Mouse (Mus musculus): Measurements from ENCODE around the gene Otulin. TPM values are rescaled to one million over a fixed set of nuclear protein-coding genes. Genes with fewer than 3 reads are reported as not detected.

Gene Otulin
- polyA plus RNA-seq, 1 experiment, result 36.9 TPM

- no peaks in the 10 kb centered on the region for H3K27me3 ChIP-seq (ENCODE audit: control insufficient read depth, insufficient read depth, insufficient read length)
- TF ChIP-seq CEBPB (IDR thresholded peaks at IDR 0.05; ENCODE audit: insufficient read depth, poor library complexity, severe bottlenecking) (no peak), MAX (IDR thresholded peaks at IDR 0.05; ENCODE audit: low read depth) (no peak), REST (IDR thresholded peaks at IDR 0.05; ENCODE audit: insufficient read depth, insufficient read length) (no peak), TCF3 (IDR thresholded peaks at IDR 0.05; ENCODE audit: insufficient read length, low read depth) (no peak), POLR2A (IDR thresholded peaks at IDR 0.05; ENCODE audit: insufficient read length, low read depth) (no peak), SRF (IDR thresholded peaks at IDR 0.05; ENCODE audit: control insufficient read depth, insufficient read length, low read depth) (no peak), MYOD1 (IDR thresholded peaks at IDR 0.05; ENCODE audit: control insufficient read depth in 1 of 3, insufficient read length in 2 of 3, low read depth in 2 of 3) (no peak), POLR2AphosphoS2 (IDR thresholded peaks at IDR 0.05; ENCODE audit: insufficient read length, low read depth) (no peak), USF1 (IDR thresholded peaks at IDR 0.05; ENCODE audit: low read depth) (no peak), TCF12 (IDR thresholded peaks at IDR 0.05; ENCODE audit: insufficient read depth, poor library complexity, severe bottlenecking) (no peak), E2F4 (IDR thresholded peaks at IDR 0.05; ENCODE audit: insufficient read depth) (no peak), MYOG (IDR thresholded peaks at IDR 0.05; ENCODE audit: control insufficient read depth in 1 of 3, insufficient read depth in 1 of 3, insufficient read length in 2 of 3, low read depth in 2 of 3) (no peak)
- H3K4me3 ChIP-seq, result no peak overlapping the region
- H3K36me3 ChIP-seq (ENCODE audit: control insufficient read depth, insufficient read depth), result peaks cover 58% of the 10 kb centered on the region
- peaks cover 3% of the 10 kb centered on the region for H3K79me2 ChIP-seq (ENCODE audit: control insufficient read depth, insufficient read depth)
- no peak overlapping the region for H3K4me2 ChIP-seq (ENCODE audit: low read depth)
- no peak overlapping the region for H3ac ChIP-seq (ENCODE audit: control insufficient read depth, insufficient read length)
These were observed 71.9 kb downstream of the Otulin start for GRCm38 (mm10) chr15:27558456-27559147.

DNA sequence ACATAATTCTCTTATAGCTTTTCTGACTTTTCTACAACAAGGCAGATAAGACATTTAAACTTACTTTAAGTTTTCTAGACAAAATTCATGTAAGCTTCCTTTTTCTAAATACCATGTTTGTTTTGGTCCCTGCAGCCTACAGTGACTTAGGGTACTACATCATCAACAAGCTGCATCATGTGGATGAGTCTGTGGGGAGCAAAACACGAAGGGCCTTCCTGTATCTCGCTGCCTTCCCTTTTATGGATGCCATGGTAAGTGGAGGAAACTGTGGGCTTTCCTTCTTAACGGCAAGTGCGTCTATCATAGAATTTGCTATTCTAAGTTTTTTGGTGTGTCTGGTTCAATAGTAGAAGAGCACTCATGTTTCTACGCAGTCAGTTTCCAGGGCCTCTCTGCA lies 76.9 kb downstream of the Otulin start:
- Histone ChIP-seq H3K36me3 (ENCODE audit: control insufficient read depth, insufficient read depth) (peaks cover 38% of the 10 kb centered on the region), H3K4me2 (ENCODE audit: low read depth) (no peak overlapping the region), H3K27me3 (ENCODE audit: control insufficient read depth, insufficient read depth, insufficient read length) (no peaks in the 10 kb centered on the region), H3K4me3 (no peak overlapping the region), H3ac (ENCODE audit: control insufficient read depth, insufficient read length) (no peak overlapping the region), H3K79me2 (ENCODE audit: control insufficient read depth, insufficient read depth) (peaks cover 28% of the 10 kb centered on the region)
- no peak for TF ChIP-seq REST (IDR thresholded peaks at IDR 0.05; ENCODE audit: insufficient read depth, insufficient read length)
- no peak for TF ChIP-seq MAX (IDR thresholded peaks at IDR 0.05; ENCODE audit: low read depth)

GRCm38 (mm10) chr15:27552129-27552700 lies 78.3 kb downstream of the Otulin start:
- Histone ChIP-seq H3K4me2 (ENCODE audit: low read depth) (peak overlapping the region; percentile 13), H3K79me2 (ENCODE audit: control insufficient read depth, insufficient read depth) (peaks cover 41% of the 10 kb centered on the region), H3K4me3 (no peak overlapping the region), H3ac (ENCODE audit: control insufficient read depth, insufficient read length) (no peak overlapping the region), H3K27me3 (ENCODE audit: control insufficient read depth, insufficient read depth, insufficient read length) (no peaks in the 10 kb centered on the region), H3K36me3 (ENCODE audit: control insufficient read depth, insufficient read depth) (peaks cover 33% of the 10 kb centered on the region)
- no peak for TF ChIP-seq REST (IDR thresholded peaks at IDR 0.05; ENCODE audit: insufficient read depth, insufficient read length)
- peak; percentile 97 to 100 (median 99) for TF ChIP-seq MYOG (IDR thresholded peaks at IDR 0.05; ENCODE audit: control insufficient read depth in 1 of 3, insufficient read depth in 1 of 3, insufficient read length in 2 of 3, low read depth in 2 of 3)
- TF ChIP-seq POLR2AphosphoS2 (IDR thresholded peaks at IDR 0.05; ENCODE audit: insufficient read length, low read depth), result no peak
- TF ChIP-seq TCF3 (IDR thresholded peaks at IDR 0.05; ENCODE audit: insufficient read length, low read depth), result peak; percentile 96
- TF ChIP-seq SRF (IDR thresholded peaks at IDR 0.05; ENCODE audit: control insufficient read depth, insufficient read length, low read depth), result no peak
- TF ChIP-seq MAX (IDR thresholded peaks at IDR 0.05; ENCODE audit: low read depth), result no peak
- TF ChIP-seq TCF12 (IDR thresholded peaks at IDR 0.05; ENCODE audit: insufficient read depth, poor library complexity, severe bottlenecking), result peak; percentile 95
- no peak for TF ChIP-seq USF1 (IDR thresholded peaks at IDR 0.05; ENCODE audit: low read depth)
- TF ChIP-seq CEBPB (IDR thresholded peaks at IDR 0.05; ENCODE audit: insufficient read depth, poor library complexity, severe bottlenecking), result no peak
- TF ChIP-seq E2F4 (IDR thresholded peaks at IDR 0.05; ENCODE audit: insufficient read depth), result no peak
- peak; percentile 89 to 100 (median 100) for TF ChIP-seq MYOD1 (IDR thresholded peaks at IDR 0.05; ENCODE audit: control insufficient read depth in 1 of 3, insufficient read length in 2 of 3, low read depth in 2 of 3)

DNA sequence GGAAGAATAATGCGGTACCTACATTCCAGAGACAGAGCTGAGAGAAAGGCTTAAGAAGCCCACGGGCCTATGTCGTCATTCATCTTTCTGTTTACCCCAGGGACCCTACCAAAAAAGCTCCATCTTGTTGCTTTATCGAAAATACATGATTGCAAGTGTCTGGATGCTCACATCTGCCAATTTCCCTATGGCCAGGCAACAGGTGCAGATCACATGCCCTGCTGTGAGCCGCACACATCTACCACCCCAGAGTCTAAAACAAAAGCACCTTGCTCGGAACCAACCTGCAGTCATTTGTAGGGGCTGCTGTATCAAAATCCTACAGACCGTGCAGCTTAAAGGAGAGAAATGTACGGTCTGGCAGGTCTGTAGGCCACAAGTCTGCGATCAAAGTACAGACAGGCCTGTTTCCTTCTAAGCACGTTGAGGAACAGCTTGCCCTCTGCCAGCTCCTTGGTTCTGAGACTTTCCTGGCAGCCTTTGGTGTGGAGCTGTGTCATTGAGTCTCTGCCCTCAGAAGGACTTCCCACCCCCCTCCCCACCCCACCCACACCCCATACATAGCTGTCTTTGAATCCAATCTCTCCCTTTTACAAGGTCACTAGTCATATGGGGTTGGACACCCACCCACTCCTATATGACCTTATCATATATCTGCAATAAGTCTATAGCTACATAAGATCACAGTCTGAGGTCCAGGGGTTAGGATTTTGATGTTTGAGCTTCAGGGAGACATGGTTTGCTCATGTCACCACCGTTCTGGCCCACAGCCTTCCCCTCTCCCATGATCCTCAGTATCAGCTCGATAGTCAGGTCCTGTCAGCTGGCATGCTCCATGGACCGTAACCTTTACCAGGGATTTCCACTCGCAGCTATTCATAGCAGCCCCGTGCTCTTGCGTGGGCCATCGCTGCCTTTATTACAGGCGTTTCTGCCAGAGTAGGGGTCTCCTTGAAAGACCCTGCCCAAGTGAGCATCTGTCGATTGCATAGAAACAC lies 79.1 kb downstream of the Otulin start:
- no peak overlapping the region for H3ac ChIP-seq (ENCODE audit: control insufficient read depth, insufficient read length)
- no peak overlapping the region for H3K4me2 ChIP-seq (ENCODE audit: low read depth)
- no peak overlapping the region for H3K4me3 ChIP-seq
- H3K27me3 ChIP-seq (ENCODE audit: control insufficient read depth, insufficient read depth, insufficient read length), result no peaks in the 10 kb centered on the region
- TF ChIP-seq REST (IDR thresholded peaks at IDR 0.05; ENCODE audit: insufficient read depth, insufficient read length), result no peak
- TF ChIP-seq USF1 (IDR thresholded peaks at IDR 0.05; ENCODE audit: low read depth), result no peak
- no peak for TF ChIP-seq E2F4 (IDR thresholded peaks at IDR 0.05; ENCODE audit: insufficient read depth)
- TF ChIP-seq CEBPB (IDR thresholded peaks at IDR 0.05; ENCODE audit: insufficient read depth, poor library complexity, severe bottlenecking), result no peak
- TF ChIP-seq TCF12 (IDR thresholded peaks at IDR 0.05; ENCODE audit: insufficient read depth, poor library complexity, severe bottlenecking), result no peak
- TF ChIP-seq TCF3 (IDR thresholded peaks at IDR 0.05; ENCODE audit: insufficient read length, low read depth), result no peak
- peak in 1 of 3 experiments; percentile 59 for TF ChIP-seq MYOG (IDR thresholded peaks at IDR 0.05; ENCODE audit: control insufficient read depth in 1 of 3, insufficient read depth in 1 of 3, insufficient read length in 2 of 3, low read depth in 2 of 3)
- no peak for TF ChIP-seq POLR2A (IDR thresholded peaks at IDR 0.05; ENCODE audit: insufficient read length, low read depth)
- no peak for TF ChIP-seq SRF (IDR thresholded peaks at IDR 0.05; ENCODE audit: control insufficient read depth, insufficient read length, low read depth)
- TF ChIP-seq MAX (IDR thresholded peaks at IDR 0.05; ENCODE audit: low read depth), result no peak
- TF ChIP-seq MYOD1 (IDR thresholded peaks at IDR 0.05; ENCODE audit: control insufficient read depth in 1 of 3, insufficient read length in 2 of 3, low read depth in 2 of 3), result peak in 2 of 3 experiments; percentile 73 to 76
- no peak for TF ChIP-seq POLR2AphosphoS2 (IDR thresholded peaks at IDR 0.05; ENCODE audit: insufficient read length, low read depth)
- peaks cover 49% of the 10 kb centered on the region for H3K79me2 ChIP-seq (ENCODE audit: control insufficient read depth, insufficient read depth)
- peaks cover 26% of the 10 kb centered on the region for H3K36me3 ChIP-seq (ENCODE audit: control insufficient read depth, insufficient read depth)

All from myocyte (in vitro differentiated cells).